Mouse (Mus musculus): ENCODE results near the gene Ywhag. TPM values are rescaled to one million over a fixed set of nuclear protein-coding genes. Genes with fewer than 3 reads are reported as not detected.

The Ywhag gene
- total RNA-seq, 2 experiments from 2014 or later: 279 to 282 TPM

DNA sequence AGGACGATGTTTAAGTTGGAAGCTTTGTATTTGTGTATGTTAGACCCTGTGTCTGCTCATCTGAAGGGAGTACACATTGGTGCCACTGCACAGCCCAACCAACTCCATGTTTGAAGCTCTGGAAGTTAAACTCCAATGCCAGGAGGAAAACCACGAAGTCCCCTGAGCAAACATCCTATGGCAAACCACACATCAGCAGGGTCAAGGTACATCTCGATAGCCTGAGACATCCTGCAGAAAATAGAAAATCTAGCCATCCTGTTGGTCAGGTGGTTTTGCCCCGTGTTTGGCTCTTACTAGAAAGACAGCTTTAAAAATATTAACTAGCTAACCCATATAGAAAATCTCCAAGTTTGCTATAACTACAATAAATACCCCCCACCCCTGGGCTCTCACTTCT is 35.4 kb downstream of the Ywhag start:
- intact Hi-C loops (cut with DNase I): no loop called here
- no peak for DNase-seq

DNA sequence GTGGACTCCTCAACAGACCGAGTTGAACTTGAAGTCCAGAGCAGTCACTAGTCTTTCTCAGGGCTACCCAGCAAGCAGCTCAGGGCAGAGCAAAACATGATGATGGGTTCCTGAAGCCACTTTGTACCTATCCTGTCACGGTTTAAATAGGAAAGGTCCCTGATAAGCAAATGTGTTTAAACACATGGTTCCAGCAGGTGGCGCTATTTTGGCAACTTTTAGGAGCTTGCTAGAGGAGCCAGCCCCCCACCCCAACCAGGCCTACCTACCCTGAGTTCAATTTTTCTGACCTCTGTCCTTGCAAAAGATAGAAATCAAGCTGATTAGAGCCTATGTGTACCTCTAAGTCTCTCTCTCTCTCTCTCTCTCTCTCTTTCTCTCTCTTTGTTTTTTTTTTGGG is 36.4 kb downstream of the Ywhag start:
- DNase-seq: peak; percentile 60 to 69
- intact Hi-C loops (cut with DNase I): no loop called here

DNA sequence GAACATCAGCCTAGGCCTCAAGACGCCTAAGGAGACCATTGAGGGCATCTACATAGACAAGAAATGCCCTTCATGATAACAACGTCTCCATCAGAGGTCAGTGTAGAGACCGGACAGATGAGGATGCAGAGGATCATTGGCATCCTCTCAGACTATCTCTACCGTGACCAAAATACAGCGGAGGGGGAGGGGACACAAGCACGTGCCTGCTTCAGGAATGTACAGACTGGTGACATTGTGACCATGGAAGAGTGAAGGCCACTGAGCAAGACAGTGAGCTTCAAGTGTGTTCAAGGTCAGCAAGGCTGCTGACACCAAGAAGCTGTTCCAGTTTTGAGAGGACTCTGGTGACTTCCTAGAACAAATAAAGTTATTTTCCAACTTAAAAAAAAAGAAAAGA is 39.5 kb downstream of the Ywhag start:
- no peak for DNase-seq
- intact Hi-C loops (cut with DNase I): no loop called here

DNA sequence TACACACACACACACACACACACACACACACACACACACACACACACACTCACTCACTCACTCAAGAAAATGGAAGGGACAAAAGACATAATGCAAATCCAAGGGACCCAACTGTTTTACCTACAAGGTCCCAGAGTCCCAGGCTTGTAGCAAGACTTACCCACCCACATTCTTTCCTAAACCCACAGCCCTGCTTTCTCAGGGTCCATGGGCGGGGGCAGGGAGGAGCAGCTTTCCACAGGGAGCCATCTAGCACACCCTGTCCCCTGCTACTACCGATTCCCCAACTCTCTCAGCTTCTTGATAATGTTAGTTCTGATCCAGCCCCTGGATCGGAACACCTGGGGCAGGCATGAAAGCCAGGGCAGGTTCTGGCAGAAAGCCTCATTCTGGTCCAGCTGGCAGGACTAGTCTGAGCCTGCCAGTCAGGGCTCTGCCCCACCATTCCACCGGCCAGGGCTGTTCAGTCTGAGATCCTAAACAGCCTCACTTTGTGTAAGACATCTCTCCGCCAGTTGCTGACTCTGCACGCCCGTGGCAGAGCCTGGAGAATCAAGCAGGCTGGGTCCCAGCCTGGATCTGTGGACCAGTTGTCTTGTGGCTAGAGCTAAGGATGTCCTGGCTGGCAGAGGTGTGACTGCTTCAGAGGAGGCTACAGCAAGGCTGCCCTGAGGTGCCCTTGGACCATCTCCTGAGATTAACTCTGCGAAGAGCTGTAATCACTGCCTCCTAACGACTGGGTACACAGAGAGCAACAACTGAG is 41.6 kb downstream of the Ywhag start:
- intact Hi-C loops (cut with DNase I): no loop called here
- peak in 1 of 2 experiments; percentile 7 for DNase-seq

DNA sequence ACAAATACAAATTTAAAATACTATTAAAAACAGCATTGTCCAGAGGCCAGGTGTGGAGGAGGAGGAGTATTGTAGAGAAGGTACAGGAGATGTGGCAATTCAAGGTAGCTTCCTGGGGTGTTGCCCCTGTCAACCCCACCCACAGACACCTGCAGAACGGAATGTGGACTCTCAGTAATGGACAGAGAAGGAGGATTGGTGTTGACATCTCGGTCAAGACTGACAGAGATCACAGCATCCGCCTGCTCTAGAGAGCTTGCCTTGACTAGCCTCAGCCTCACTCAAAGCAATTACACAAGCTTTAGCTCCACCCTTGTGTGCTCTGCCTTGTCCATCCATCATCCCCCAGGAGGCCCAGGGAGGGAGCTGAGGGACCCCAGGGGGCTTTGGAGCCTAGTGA is 43.5 kb downstream of the Ywhag start:
- DNase-seq: no peak
- intact Hi-C loops (cut with DNase I): no loop called here

DNA sequence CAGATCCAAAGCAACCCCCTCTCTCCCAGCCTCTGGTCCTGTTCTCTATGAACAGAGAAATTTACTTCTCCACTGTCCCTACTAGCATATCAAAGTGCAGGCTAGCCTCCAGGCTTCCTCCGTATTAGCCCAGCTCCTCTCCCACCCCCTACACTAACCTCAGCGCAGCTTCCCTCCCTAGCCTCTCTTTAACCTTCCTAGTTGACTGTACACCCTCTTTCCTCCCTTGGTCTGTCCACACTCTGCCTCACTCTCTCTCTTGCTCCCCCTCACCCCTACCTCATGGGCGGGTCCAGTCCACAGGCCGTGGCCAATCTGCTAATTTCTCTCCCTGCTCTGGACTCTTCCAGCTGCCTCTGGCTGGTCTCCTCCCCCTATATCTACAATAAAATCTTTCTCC is 44.1 kb downstream of the Ywhag start:
- no peak for DNase-seq
- intact Hi-C loops (cut with DNase I): no loop called here

DNA sequence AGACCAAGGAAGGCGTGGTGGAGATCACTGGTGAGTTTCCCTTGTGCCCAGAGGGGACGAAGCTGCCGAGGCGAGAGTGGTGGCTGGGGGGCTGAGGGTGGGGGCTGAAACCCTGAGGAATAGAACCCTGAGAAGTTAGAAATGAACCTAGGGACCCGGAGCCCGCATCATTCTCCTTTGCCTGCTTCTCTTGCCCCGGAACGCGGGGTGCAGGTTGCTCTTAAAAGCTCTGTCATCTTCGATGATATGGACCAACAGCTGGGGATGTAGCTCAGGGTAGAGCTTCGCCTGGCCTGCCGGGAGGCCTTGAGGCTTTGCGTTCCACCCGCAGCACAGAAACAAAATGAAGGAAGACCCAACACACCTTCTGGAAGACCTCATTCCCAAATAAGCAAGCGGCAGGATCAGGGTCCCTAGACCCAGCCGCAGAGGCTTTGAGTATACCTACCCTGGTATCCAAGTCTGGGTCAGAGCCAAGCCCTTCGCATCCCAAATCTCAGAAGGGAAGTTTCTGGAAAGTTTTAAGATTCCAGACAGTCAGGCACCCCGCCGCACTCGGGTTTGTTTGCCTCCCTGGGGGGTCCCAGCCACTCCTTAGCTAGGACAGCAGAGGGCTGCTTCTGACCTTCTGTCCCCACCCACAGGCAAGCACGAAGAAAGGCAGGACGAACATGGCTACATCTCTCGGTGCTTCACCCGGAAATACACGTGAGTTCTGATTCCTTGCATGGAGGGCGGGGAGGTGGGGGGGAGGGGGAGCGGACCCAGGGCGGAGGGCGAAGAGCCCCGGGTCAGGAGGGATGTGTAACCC is 45.8 kb downstream of the Ywhag start:
- intact Hi-C loops (cut with DNase I): no loop called here

DNA sequence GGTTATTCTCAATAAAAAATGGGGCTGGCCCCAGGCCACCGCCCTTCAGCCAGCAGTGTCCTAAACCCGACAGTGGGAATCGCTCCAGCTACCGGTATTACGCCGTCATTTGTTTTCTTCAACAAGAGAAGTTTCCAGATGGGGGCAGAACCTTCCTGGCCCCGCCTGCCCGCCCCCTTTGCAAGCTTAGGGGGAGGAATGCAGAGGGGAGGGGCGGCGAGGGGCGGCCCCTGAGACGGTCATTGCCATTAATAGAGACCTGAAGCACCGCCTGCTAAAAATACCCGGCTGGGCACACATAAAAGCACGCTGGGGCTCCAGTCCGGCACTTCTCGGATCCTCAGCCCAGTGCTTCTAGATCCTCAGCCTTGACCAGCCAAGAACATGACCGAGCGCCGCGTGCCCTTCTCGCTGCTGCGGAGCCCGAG is 46.7 kb downstream of the Ywhag start, which contains the start of gene Hspb1:
TSS of gene Hspb1 (plus strand) at position 245 of the 428 bp plus-strand sequence.
- peak; percentile 92 to 94 for DNase-seq
- intact Hi-C loops (cut with DNase I): no loop called here

More for the DNA sequence above, 45.8 kb downstream of the Ywhag start:
- DNase-seq: peak; percentile 52 to 59

DNA sequence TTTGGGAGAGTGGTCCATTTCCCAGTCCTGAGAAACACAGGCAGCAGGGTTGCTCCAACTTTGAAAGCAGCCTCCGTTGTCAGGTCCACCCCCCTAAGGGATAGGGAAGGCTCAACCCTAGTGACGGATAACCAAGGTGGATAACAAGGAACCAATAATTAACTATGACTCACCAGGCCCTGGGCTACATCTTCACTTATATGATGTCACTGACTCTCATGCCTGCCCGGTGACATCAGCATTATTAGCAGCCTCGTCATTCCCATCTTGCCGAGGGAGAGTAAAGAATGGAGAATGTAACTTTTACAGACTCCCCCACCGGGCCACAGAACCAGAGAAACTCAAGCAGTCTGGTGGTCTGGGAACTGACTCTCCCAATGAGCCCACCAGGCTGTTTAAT is 49.8 kb downstream of the Ywhag start:
- intact Hi-C loops (cut with DNase I): no loop called here
- DNase-seq: no peak

DNA sequence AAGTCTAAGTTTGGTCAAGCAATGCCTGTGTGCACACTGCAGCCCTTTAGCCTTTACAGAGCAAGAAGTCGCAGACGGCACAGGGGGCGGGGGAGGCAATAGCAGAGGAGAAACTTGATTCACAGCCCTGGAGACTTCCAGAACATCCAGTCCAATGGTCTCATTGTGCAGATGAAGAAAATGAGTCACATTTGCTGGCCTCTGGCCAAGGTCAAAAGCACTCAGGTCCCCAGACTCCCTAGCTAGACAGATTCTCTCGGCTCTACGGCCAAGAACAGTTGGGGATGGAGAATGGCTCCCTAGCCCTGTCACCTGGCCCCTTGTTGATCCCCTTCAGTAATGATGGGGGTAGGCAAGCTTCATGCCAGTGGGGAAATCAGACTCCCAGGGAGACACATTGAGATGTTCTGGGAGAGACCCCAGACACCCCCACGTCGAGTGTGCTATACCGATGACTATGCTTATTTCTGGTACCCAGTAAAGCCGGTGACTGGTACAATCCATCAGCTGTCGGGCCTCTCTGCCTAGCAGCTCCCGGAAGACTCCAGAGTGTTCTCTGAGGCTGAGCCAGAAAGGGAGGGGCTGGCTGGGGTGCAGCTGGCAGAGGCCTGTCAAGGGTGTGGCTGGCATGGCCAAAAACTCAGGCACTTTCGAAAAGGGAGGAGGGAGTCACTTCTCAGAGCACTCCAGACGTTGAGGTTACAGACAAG is 54.8 kb downstream of the Ywhag start:
- DNase-seq: peak; percentile 91
- intact Hi-C loops (cut with DNase I): no loop called here

DNA sequence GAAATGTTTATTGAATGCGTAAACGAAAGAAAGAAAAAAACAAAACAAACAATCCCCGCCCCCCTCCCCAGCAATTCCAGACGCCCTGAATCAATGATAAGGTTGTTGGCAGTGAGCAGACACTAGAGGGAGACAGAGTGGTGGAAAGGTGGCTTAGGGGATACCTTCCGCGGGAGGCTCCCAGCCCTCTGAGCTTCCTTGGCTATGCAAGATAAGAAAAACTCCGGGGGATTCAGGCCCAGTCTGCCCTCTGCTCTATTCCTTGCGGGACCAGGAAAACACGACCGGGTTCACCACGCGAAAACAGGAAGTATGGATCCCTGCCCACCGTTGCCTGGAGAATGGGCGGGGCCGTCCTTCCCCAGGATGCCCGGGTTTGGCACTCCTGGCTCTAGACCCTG is 56.6 kb downstream of the Ywhag start:
- intact Hi-C loops (cut with DNase I): loop anchor here (2.0 kb wide), 1 partner anchor 183 kb away; no protein-coding TSS in a partner anchor
- DNase-seq: peak; percentile 64 to 72

DNA sequence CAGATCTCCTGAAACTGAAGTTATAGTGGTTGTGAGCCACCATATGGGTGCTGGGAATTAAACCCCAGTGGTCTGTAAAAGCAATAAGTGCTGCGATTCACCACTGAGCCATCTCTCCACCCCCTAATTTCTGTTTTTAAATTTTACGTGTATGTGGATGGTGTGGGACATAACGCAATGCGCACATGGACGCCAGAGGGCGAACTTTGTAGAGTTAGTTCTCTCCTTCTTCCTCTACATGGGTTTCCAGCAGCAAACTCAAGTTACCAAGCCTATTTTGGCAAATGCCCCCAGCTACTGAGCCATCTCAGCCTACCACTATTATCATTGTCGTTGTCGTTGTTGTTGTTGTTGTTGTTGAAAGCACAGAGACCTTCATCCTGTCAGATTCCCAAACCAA is 57.2 kb downstream of the Ywhag start:
- intact Hi-C loops (cut with DNase I): loop anchor here (2.0 kb wide), 1 partner anchor 184 kb away; no protein-coding TSS in a partner anchor

DNA sequence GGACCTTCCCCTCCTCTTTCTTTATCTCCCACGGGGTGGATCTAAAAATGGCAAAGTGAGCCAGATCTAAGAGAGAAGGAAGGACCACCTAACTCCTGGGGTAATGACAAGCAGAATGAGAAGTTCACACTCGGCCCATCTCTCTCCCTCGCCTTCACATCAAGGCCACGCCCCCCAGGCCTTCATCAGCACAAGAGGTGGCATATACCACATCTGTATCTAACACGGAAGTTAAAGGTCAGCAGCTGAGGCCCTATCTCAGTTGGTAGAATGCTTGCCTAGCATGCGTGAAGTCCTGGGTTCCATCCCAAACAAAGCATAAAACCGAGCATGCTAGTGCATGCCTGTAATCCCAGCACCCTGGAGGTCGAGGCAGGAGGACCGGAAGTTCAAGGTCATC is 60.7 kb downstream of the Ywhag start:
- intact Hi-C loops (cut with DNase I): no loop called here
- DNase-seq: no peak

More for the DNA sequence above, 57.2 kb downstream of the Ywhag start:
- peak; percentile 73 to 79 for DNase-seq

DNA sequence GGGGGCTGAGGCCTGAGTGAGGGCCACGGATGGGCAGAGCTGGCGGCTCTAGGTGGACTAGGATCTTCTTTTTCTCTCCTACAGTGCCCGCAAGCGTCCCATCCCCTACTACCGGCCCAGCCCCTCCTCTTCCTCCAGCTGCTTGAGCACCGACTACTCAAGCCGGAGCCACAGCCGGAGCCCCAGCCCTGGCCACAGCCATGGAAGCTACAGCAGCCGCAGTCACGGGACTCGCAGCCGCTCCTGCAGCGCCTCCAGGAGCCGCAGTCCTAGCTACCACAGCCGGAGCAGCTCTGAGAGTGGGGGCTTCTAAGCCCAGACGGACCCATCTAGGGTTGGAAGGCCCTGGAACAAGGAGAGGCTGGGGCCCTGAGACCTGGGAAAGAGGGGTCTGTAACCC is 61.4 kb downstream of the Ywhag start:
- intact Hi-C loops (cut with DNase I): no loop called here
- DNase-seq: no peak

DNA sequence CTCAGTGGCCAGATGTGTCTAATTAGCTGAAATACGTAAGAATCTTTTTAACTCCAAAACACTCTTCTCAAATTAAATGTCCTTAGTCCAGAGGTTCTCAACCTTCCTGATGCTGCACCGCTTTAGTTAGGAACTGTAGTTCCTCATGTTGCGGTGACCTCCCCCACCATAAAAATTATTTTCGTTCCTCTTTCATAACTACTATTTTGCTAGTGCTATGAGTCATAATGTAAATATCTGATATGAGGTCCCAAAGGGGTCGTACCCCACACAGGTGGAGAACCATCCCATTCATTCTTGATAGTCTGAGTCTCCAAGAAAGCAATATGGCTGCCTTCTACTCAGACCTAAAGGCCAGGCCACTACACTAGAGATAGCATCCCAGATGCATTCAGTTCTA is 63.9 kb downstream of the Ywhag start:
- intact Hi-C loops (cut with DNase I): no loop called here
- DNase-seq: no peak

DNA sequence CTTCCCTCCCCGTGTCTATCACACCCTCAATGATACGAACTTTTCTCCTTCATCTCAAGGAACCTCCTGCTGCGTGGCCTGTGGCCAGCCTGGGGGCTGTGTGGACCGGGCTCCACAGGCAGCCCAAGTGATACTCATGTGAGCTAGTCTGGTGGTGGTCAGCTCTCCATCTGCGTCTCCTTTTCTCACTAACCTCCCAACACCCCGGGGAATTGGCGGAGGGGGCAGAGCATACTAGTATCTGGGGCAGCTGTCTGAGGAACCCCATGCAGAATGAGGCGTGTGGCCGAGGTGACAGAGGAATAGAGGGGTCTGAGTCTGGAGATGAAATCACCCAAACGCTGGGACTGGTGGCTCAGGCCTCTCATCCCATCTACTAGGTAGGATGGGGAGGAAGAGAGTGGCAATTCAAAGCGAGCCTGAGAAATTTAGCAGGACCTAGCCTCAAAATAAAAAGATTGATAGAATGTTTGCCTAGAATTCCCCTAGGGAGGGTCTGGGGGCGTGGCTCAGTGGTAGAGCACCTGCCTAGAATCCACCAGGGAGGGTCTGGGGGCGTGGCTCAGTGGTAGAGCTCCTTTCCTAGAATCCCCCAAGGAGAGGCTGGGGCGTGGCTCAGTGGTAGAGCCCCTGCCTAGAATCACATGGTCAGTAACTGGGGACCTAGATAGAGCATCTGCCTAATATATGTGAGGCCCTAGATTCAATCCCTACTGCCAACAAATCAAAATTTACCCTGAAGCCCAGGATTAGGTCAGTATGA is 64.6 kb downstream of the Ywhag start:
- intact Hi-C loops (cut with DNase I): no loop called here

DNA sequence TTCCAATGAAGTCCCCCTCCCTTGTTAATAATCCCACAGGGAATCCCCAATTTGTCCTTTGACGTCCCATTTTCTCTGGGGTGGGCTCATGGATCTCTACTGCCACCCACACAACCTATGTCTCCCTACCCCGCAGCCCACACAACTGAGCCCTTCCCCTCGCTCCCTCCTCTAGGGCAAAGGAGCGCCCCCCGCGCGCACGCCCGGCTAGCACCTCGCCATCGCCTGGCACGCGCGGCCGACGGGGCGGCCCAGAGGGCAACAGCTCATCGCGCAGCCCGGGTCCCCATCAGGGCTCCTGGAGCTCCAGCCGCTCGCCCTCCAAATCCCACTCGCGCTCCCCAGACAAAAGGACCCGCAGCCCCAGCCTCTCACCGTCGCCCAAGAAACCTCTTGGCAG is 65.8 kb downstream of the Ywhag start:
- no peak for DNase-seq
- intact Hi-C loops (cut with DNase I): no loop called here

More for the DNA sequence above, 64.6 kb downstream of the Ywhag start:
- DNase-seq: no peak

DNA sequence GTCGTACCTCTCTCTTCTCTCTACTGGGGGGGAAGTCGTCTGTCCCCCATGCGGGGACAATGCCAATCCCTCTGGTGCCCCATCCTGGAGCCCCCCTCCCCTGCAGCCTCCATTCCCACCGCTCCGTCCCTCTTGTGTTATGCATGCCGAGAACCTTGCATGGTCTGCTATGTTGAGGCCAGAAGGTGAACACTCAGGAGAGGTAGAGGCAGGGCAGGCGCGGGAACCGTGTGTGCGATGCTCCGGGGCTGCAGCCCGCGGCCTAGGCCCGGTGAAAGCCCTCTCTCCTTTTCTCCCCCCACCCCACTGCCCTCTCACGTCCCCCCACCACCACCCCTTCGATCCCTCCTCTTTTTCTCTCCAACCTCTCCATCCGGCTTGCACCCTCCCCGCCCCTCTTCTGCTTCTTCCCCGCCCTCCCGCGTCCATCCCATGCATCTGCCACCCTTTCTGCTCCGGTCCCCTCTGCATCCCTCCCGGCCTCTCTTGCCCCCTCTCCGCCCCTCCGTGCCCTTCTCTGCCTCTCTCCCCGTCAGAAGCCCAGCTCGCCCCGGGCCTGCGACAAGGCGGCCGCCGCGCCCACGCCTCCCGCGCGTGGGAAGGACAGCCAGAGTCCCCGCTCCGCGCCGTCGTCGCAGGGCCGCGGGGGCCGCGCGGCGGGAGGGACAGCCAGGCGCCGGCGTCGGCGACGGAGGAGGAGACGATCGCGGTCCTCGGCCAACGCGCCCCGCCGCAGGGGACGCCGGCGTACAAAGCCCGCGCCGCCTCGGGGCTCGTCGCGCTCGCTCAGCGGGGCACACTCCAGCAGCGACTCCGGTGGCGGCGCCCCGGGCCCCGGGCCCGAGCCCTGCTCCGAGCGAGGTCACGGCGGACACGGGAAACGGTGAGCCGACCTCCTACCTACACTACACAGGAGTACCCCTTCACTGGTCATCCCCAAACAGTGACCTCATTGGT is 66.5 kb downstream of the Ywhag start:
- intact Hi-C loops (cut with DNase I): no loop called here
- DNase-seq: no peak

DNA sequence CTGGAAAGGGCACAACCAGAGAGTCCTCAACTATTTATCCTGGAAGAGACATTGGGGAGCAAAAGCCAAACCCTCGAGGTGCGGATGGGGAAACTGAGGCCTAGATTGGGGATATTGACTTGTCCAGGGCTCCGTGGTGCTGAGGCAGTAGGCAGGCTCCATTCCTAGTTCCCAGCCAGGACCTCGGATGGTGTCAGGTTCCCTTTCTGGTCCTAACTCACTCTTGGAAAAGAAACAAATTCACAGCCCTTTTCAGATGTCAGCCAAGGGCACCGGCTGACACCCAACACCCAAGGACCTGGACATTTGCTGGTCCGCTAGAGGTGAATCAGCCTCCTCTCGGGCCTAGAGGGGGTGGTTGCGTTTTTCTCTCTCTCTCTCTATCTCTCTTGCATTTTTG is 67.8 kb downstream of the Ywhag start:
- no peak for DNase-seq
- intact Hi-C loops (cut with DNase I): no loop called here
